Mouse (Mus musculus): Measurements from ENCODE around the gene Ado. TPM values are rescaled to one million over a fixed set of nuclear protein-coding genes. Genes with fewer than 3 reads are reported as not detected.

Ado gene
- polyA plus RNA-seq, 1 experiment, result 24.8 TPM

- DNase-seq (ENCODE audit: low read depth), result no peak
- TF ChIP-seq CTCF (IDR thresholded peaks at IDR 0.05; ENCODE audit: borderline replicate concordance, extremely low read depth, insufficient read depth, insufficient read length) (no peak), POLR2A (IDR thresholded peaks at IDR 0.05; ENCODE audit: borderline replicate concordance, extremely low read depth, insufficient read depth, insufficient read length, poor library complexity, severe bottlenecking) (no peak)
Measured at GRCm38 (mm10) chr10:67497951-67498350, 50.8 kb downstream of the Ado start.

GRCm38 (mm10) chr10:67497144-67497892, 51.4 kb downstream of the Ado start:
- no peak for DNase-seq (ENCODE audit: low read depth)
- TF ChIP-seq POLR2A (IDR thresholded peaks at IDR 0.05; ENCODE audit: borderline replicate concordance, extremely low read depth, insufficient read depth, insufficient read length, poor library complexity, severe bottlenecking), result no peak
- TF ChIP-seq CTCF (IDR thresholded peaks at IDR 0.05; ENCODE audit: borderline replicate concordance, extremely low read depth, insufficient read depth, insufficient read length), result no peak

Other genes with a start within 250 kb of the Ado start
- 0.39 and 1.4 TPM in 2 replicates for gene Egr2, start 13.5 kb downstream of the Ado start, polyA plus RNA-seq (2012; rRNA removed)

Measured in brain, embryonic 14.5 days (tissue).